Mouse (Mus musculus) lung, postnatal 0 days (tissue): ENCODE measurements around the gene Slc12a8.

Experiments
- CTCF ChIP-seq: IDR thresholded peaks from 2 replicates; pipeline ENCODE4 v1.5.1; 2016; ENCODE audit warnings: antibody characterized with exemption, mild to moderate bottlenecking
- EP300 ChIP-seq: IDR thresholded peaks from 2 replicates; pipeline ENCODE4 v1.6.1; 2016; ENCODE audit warnings: antibody characterized with exemption, mild to moderate bottlenecking, control low read depth

DNA sequence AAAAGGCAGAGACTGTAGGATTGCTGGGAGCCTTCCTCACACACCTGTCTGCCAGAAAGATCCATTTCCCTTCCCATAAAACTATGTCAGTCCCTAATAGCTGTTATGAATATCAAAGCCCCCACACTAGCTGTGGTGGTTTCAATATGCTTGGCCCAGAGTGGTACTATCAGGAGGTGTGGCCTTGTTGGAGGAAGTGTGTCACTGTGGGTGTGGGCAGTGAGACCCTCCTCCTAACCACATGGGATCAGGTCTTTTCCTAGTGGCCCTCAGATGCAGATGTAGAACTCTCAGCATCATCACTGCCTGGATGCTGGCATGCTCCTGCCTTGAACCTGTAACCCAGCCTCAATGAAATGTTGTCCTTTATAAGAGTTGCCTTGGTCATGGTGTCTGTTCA is 164.5 kb downstream of the Slc12a8 start:
- TF ChIP-seq CTCF: no peak
- TF ChIP-seq EP300: no peak
